Mouse (Mus musculus): ENCODE measurements around the gene Rbfox1. TPM values are rescaled to one million over a fixed set of nuclear protein-coding genes. Genes with fewer than 3 reads are reported as not detected.
A peak's percentile ranks its signal among the peaks of the same experiment; 100 is the strongest.

Gene Rbfox1
- polyA plus RNA-seq, 1 experiment: not detected

- TF ChIP-seq POLR2A (IDR thresholded peaks at IDR 0.05; ENCODE audit: insufficient read depth, low read depth, low read length) (no peak), CTCF (IDR thresholded peaks at IDR 0.05; ENCODE audit: insufficient read depth, low read depth, low read length) (no peak)
- H3K4me3 ChIP-seq (ENCODE audit: insufficient read depth, low read depth, low read length): no peak overlapping the region
- peaks cover 5% of the 10 kb centered on the region; the same call in 1 of the 2 replicates for H3K4me1 ChIP-seq (ENCODE audit: control insufficient read depth, insufficient read depth, low read length)
- no peak overlapping the region for H3K27ac ChIP-seq (ENCODE audit: insufficient read depth, low read depth, low read length)
- WGBS: 79% methylated on average over 18 of the region's 18 CpGs
Measured at GRCm38 (mm10) chr16:6310744-6311678, 425.9 kb downstream of the Rbfox1 start.

- TF ChIP-seq CTCF (IDR thresholded peaks at IDR 0.05; ENCODE audit: insufficient read depth, low read depth, low read length) (no peak), POLR2A (IDR thresholded peaks at IDR 0.05; ENCODE audit: insufficient read depth, low read depth, low read length) (no peak)
- WGBS: 33% methylated on average over 6 of the region's 6 CpGs
- peaks cover 5% of the 10 kb centered on the region; the same call in 1 of the 2 replicates for H3K4me1 ChIP-seq (ENCODE audit: control insufficient read depth, insufficient read depth, low read length)
- H3K27ac ChIP-seq (ENCODE audit: insufficient read depth, low read depth, low read length): peak overlapping the region; percentile 31; the same call in 1 of the 2 replicates
- H3K4me3 ChIP-seq (ENCODE audit: insufficient read depth, low read depth, low read length): no peak overlapping the region
Measured at GRCm38 (mm10) chr16:6313689-6314088, 428.5 kb downstream of the Rbfox1 start.

GRCm38 (mm10) chr16:6324832-6325231 is 439.7 kb downstream of the Rbfox1 start:
- Histone ChIP-seq H3K4me1 (ENCODE audit: control insufficient read depth, insufficient read depth, low read length) (no peaks in the 10 kb centered on the region), H3K4me3 (ENCODE audit: insufficient read depth, low read depth, low read length) (no peak overlapping the region), H3K27ac (ENCODE audit: insufficient read depth, low read depth, low read length) (no peak overlapping the region)
- TF ChIP-seq POLR2A (IDR thresholded peaks at IDR 0.05; ENCODE audit: insufficient read depth, low read depth, low read length): no peak
- no peak for TF ChIP-seq CTCF (IDR thresholded peaks at IDR 0.05; ENCODE audit: insufficient read depth, low read depth, low read length)
- WGBS: 39% methylated on average over 1 of the region's 1 CpGs

GRCm38 (mm10) chr16:6331400-6331939 is 446.3 kb downstream of the Rbfox1 start:
- no peak overlapping the region for H3K27ac ChIP-seq (ENCODE audit: insufficient read depth, low read depth, low read length)
- TF ChIP-seq CTCF (IDR thresholded peaks at IDR 0.05; ENCODE audit: insufficient read depth, low read depth, low read length) (no peak), POLR2A (IDR thresholded peaks at IDR 0.05; ENCODE audit: insufficient read depth, low read depth, low read length) (no peak)
- H3K4me3 ChIP-seq (ENCODE audit: insufficient read depth, low read depth, low read length): no peak overlapping the region
- 56% methylated on average over 10 of the region's 10 CpGs for WGBS
- no peaks in the 10 kb centered on the region for H3K4me1 ChIP-seq (ENCODE audit: control insufficient read depth, insufficient read depth, low read length)

GRCm38 (mm10) chr16:6333273-6333672 is 448.1 kb downstream of the Rbfox1 start:
- Histone ChIP-seq H3K4me1 (ENCODE audit: control insufficient read depth, insufficient read depth, low read length) (no peaks in the 10 kb centered on the region), H3K27ac (ENCODE audit: insufficient read depth, low read depth, low read length) (no peak overlapping the region), H3K4me3 (ENCODE audit: insufficient read depth, low read depth, low read length) (no peak overlapping the region)
- WGBS: 67% methylated on average over 2 of the region's 2 CpGs
- TF ChIP-seq CTCF (IDR thresholded peaks at IDR 0.05; ENCODE audit: insufficient read depth, low read depth, low read length) (no peak), POLR2A (IDR thresholded peaks at IDR 0.05; ENCODE audit: insufficient read depth, low read depth, low read length) (no peak)

- TF ChIP-seq CTCF (IDR thresholded peaks at IDR 0.05; ENCODE audit: insufficient read depth, low read depth, low read length) (no peak), POLR2A (IDR thresholded peaks at IDR 0.05; ENCODE audit: insufficient read depth, low read depth, low read length) (no peak)
- 30% methylated on average over 9 of the region's 9 CpGs for WGBS
- Histone ChIP-seq H3K4me1 (ENCODE audit: control insufficient read depth, insufficient read depth, low read length) (peaks cover 7% of the 10 kb centered on the region), H3K4me3 (ENCODE audit: insufficient read depth, low read depth, low read length) (peak overlapping the region; percentile 49), H3K27ac (ENCODE audit: insufficient read depth, low read depth, low read length) (no peak overlapping the region)
Measured at GRCm38 (mm10) chr16:6348103-6348502, 462.9 kb downstream of the Rbfox1 start.

GRCm38 (mm10) chr16:6348581-6349241 is 463.6 kb downstream of the Rbfox1 start:
- peak overlapping the region; percentile 49 for H3K4me3 ChIP-seq (ENCODE audit: insufficient read depth, low read depth, low read length)
- under 1% methylated on average over 41 of the region's 41 CpGs for WGBS
- H3K27ac ChIP-seq (ENCODE audit: insufficient read depth, low read depth, low read length): no peak overlapping the region
- no peak for TF ChIP-seq CTCF (IDR thresholded peaks at IDR 0.05; ENCODE audit: insufficient read depth, low read depth, low read length)
- peaks cover 7% of the 10 kb centered on the region for H3K4me1 ChIP-seq (ENCODE audit: control insufficient read depth, insufficient read depth, low read length)

- Histone ChIP-seq H3K4me3 (ENCODE audit: insufficient read depth, low read depth, low read length) (peak overlapping the region; percentile 49), H3K27ac (ENCODE audit: insufficient read depth, low read depth, low read length) (no peak overlapping the region), H3K4me1 (ENCODE audit: control insufficient read depth, insufficient read depth, low read length) (peaks cover 7% of the 10 kb centered on the region)
- TF ChIP-seq POLR2A (IDR thresholded peaks at IDR 0.05; ENCODE audit: insufficient read depth, low read depth, low read length) (no peak), CTCF (IDR thresholded peaks at IDR 0.05; ENCODE audit: insufficient read depth, low read depth, low read length) (no peak)
- 11% methylated on average over 16 of the region's 16 CpGs for WGBS
Measured at GRCm38 (mm10) chr16:6349381-6349780, 464.2 kb downstream of the Rbfox1 start.

GRCm38 (mm10) chr16:6350256-6350655 is 465.1 kb downstream of the Rbfox1 start:
- H3K27ac ChIP-seq (ENCODE audit: insufficient read depth, low read depth, low read length): no peak overlapping the region
- peaks cover 7% of the 10 kb centered on the region for H3K4me1 ChIP-seq (ENCODE audit: control insufficient read depth, insufficient read depth, low read length)
- no peak overlapping the region for H3K4me3 ChIP-seq (ENCODE audit: insufficient read depth, low read depth, low read length)
- WGBS: 92% methylated on average over 11 of the region's 11 CpGs
- TF ChIP-seq CTCF (IDR thresholded peaks at IDR 0.05; ENCODE audit: insufficient read depth, low read depth, low read length) (no peak), POLR2A (IDR thresholded peaks at IDR 0.05; ENCODE audit: insufficient read depth, low read depth, low read length) (no peak)

All from olfactory bulb, adult 2 months (tissue).